Mouse (Mus musculus) forebrain, embryonic 10.5 days (tissue): Measurements from ENCODE around the gene Acadvl. TPM values are rescaled to one million over a fixed set of nuclear protein-coding genes. Genes with fewer than 3 reads are reported as not detected.
"Not testable (repeated sequence)": the region's sequence is repeated elsewhere in the genome, so short reads cannot be mapped to it uniquely, and the experiment has no call there.

Experiments used
- DNase-seq: peaks from one replicate; pipeline ENCODE4 v3.0.0-alpha.2; 2017; ENCODE audit warnings: low spot score; ENCODE audit errors: extremely low spot score
- H3K27ac ChIP-seq: fragments of 300-500 bp; sonication (generic); 2 replicates; pipeline ENCODE4 v1.5.1; 2016; ENCODE audit warnings: mild to moderate bottlenecking
- H3K27me3 ChIP-seq: fragments of 300-500 bp; sonication (generic); 2 replicates; pipeline ENCODE4 v1.6.1; 2016; ENCODE audit warnings: mild to moderate bottlenecking; ENCODE audit not compliant: poor library complexity, severe bottlenecking
- H3K36me3 ChIP-seq: fragments of 300-500 bp; sonication (generic); replicated peaks from 2 replicates; pipeline ENCODE4 v1.6.1; 2016; ENCODE audit warnings: mild to moderate bottlenecking, moderate library complexity
- H3K4me1 ChIP-seq: fragments of 300-500 bp; sonication (generic); 2 replicates; pipeline ENCODE4 v1.6.1; 2016
- H3K4me3 ChIP-seq: fragments of 300-500 bp; sonication (generic); 2 replicates; pipeline ENCODE4 v1.5.1; 2016; ENCODE audit warnings: mild to moderate bottlenecking, moderate library complexity
- H3K9me3 ChIP-seq: fragments of 300-500 bp; sonication (generic); 2 replicates; pipeline ENCODE4 v1.6.1; 2016; ENCODE audit warnings: mild to moderate bottlenecking, moderate library complexity
- WGBS: fragments of 180-500 bp; shearing (Covaris S2); methylation state at CpG from one replicate; pipeline ENCODE4 v1.1.7; 2016; 5-methylcytosine and 5-hydroxymethylcytosine counted together
- polyA plus RNA-seq: library from polyadenylated mRNA; unstranded; fragments of >200 nt; fragmentation: Nextera tagmentation; extraction: Ambion mirVana; gene quantifications from 2 replicates; pipeline ENCODE4 v1.2.1, GENCODE M21; 2016

Acadvl gene
- polyA plus RNA-seq, 1 experiment from 2014 or later, result 44.1 TPM

DNA sequence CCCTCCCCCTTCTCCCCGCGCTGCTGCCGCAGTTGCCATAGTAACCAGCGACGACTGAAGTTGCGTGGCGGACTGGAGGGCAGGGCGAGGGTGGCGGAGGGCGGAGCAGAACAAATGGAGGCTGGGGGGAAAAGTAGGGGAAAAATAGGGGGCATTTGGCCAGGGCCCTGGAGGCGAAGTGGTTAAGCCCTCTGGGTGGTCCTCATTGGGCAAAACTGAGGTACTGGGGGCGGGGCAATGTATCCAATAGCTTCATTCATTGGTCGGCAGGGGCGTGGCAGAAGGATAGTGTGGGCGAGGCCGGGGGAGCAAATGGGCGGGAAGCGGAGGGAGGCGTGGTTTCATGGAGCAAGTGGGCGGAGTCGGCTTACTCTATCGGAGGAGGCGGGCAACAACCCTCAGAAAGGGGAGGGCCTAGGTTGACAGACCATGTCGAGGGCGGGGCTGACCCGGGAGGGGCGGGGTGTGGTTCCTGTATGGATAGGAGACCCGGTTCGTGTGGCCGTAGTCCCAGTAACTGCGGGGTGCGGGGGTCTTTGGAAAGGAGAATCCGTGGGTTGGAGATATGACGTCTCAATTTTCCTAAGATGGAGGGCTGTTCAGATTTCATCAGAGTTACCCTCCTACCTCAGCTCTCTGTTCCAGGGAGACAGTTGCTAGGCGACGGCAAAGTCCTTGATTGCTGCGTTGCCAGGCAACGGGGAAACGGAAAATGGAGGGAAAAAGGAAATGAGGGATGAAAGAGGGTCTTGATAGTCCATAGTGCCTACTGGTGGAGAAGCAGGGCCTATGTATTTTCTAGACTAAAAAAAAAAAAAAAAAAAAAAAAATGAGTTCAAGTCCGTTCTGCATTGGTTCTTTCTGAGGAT, 6.3 kb upstream of the Acadvl start:
- WGBS, result 2% methylated on average over 40 of the region's 40 CpGs
- H3K36me3 ChIP-seq, result no peaks in the 10 kb centered on the region
- H3K4me1 ChIP-seq, result peaks cover 100% of the 10 kb centered on the region
- H3K9me3 ChIP-seq, result no peaks in the 10 kb centered on the region
- peak; percentile 100 for DNase-seq
- no peaks in the 10 kb centered on the region for H3K27me3 ChIP-seq
- peak overlapping the region; percentile 96 for H3K27ac ChIP-seq
- peak overlapping the region; percentile 77 for H3K4me3 ChIP-seq

DNA sequence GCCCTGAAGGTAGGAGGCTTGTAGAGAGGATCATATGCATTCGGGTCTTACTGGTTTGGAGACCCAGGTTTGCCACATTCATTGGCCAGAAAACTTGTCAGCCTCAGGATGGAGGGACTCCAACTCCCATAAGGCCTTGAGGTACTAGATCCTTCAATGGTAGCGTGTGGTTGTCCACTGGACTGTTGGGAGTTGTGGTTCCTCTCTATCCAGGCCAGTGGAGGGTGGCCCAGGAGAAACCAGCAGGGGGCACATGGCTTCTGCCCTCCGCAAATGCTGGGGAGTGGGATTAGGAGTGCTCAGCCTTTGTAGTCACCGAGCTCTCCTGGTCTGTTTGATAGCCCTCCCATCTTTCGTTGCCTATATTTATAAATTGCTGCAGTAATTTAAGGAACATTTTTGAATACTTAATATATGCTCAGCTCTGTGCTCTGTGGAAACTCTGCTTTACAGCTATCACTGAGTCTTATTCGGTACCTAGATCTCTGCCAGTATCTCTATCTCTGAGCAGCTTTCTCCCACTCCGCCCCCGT, 5.6 kb upstream of the Acadvl start:
- DNase-seq, result peak; percentile 80
- no peaks in the 10 kb centered on the region for H3K36me3 ChIP-seq
- peak overlapping the region; percentile 77 for H3K4me3 ChIP-seq
- H3K27me3 ChIP-seq, result no peaks in the 10 kb centered on the region
- under 1% methylated on average over 8 of the region's 8 CpGs for WGBS
- no peaks in the 10 kb centered on the region for H3K9me3 ChIP-seq
- H3K4me1 ChIP-seq, result peaks cover 97% of the 10 kb centered on the region
- H3K27ac ChIP-seq, result peak overlapping the region; percentile 96

DNA sequence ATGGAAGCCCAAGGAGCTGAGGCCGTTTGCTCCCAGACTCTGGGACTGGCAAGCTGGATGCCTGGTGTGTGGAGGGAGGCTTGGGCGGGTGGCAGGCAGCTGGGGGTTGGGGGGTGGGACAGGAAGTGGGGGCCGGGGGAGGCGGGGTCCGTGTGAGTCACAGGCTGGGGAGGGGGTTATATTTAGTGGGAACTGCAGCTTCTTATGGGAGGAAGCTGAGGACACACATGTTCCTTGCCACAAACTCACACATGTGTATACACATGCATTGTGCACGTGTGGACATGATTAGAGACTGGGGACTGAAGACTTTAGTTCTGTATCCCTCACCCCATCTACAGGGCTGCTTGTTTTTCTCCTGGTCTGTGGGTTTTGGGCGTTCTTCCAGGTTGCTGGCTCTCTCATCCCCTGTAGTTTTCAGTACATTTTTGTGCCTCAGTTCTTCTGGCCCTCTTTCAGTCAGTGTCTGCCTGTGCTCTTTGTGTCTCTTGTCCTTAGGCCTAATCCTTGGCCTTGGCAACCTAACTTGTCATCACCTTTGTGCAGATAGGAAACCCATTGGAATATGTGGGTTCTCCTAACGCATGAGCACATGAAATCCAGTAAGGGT, 4.9 kb upstream of the Acadvl start:
- H3K9me3 ChIP-seq, result no peaks in the 10 kb centered on the region
- peak overlapping the region; percentile 96 for H3K27ac ChIP-seq
- peak overlapping the region; percentile 77 for H3K4me3 ChIP-seq
- H3K4me1 ChIP-seq, result peaks cover 97% of the 10 kb centered on the region
- DNase-seq, result no peak
- 14% methylated on average over 8 of the region's 8 CpGs for WGBS
- no peaks in the 10 kb centered on the region for H3K36me3 ChIP-seq
- no peaks in the 10 kb centered on the region for H3K27me3 ChIP-seq

DNA sequence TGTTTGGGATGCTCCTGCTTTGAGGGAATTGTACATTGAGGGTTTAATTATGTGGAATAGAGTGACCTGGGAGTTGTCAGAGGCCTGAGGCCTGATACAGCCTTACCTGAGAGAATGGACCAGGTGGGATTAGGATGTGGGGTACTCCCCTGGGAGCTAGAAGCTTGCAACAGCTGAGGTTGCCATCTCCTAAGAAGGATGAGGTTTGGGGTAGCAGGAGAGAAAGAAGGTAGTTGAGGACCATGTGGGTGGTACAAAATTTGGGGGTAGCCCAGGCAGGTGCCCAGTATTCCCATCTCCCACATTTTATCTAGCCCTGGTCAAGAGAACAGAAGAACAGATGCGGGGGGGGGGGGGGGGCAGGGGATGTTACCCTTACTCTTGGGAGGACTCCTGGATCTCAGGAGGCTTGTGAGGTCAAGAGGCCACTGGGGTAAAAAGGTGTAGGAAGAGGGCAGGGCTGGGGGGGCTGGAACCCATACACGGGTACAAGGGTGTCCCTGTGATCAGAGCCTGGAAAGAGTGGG, 4.3 kb upstream of the Acadvl start:
- Histone ChIP-seq H3K27ac (peak overlapping the region; percentile 96), H3K4me1 (peaks cover 97% of the 10 kb centered on the region)
- 26% methylated on average over 2 of the region's 2 CpGs for WGBS

DNA sequence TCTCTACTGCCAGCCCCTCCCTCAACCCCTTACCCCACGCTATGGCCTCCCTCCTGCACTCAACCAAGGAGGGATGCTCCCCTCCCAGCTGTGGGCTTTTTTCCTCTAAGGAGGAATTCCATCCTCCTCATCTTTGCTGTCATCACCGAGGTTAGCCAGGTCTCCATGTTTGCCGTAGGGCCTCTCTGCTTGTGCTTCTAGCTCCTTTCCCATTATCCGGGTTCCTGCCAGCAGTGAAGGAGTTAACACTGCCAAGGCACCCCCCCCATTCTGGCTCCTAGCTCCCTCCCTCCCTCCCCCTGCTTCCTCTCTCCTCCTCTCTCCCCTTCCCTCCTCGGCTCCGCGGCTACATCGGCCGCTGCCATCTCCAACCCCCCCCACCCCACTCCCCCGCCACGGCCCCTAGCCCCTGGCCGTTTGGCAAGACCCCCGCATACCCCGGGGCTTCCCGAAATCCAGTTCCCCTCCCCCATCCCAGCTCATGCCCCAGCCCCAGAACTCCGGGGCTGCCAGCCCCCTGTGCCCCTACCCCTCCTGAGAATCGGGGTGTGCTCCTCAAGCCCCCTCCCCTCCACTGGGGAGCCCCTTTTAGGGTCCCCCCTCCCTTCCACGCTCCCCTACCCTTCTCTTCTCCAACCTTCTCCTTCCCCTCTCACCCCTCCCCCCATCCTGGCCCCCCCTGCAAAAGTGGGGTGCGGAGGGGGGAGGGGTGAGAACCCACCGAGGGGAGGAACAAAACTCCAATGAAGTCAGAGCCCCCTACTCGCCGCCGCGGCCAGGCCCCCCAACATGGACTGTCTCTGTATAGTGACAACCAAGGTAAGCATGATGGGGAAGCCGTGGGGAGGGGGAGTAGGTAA, 3.1 kb upstream of the Acadvl start:
- peak overlapping the region; percentile 77 for H3K4me3 ChIP-seq
- peaks cover 6% of the 10 kb centered on the region for H3K36me3 ChIP-seq
- H3K4me1 ChIP-seq, result peaks cover 97% of the 10 kb centered on the region
- H3K27ac ChIP-seq, result peak overlapping the region; percentile 96
- H3K9me3 ChIP-seq, result no peaks in the 10 kb centered on the region
- DNase-seq, result peak; percentile 79
- H3K27me3 ChIP-seq, result no peaks in the 10 kb centered on the region
- 1% methylated on average over 25 of the region's 25 CpGs for WGBS

More for the DNA sequence above, 4.3 kb upstream of the Acadvl start:
- H3K9me3 ChIP-seq, result no peaks in the 10 kb centered on the region
- no peak for DNase-seq
- H3K27me3 ChIP-seq, result no peaks in the 10 kb centered on the region
- no peaks in the 10 kb centered on the region for H3K36me3 ChIP-seq
- H3K4me3 ChIP-seq, result peak overlapping the region; percentile 77

DNA sequence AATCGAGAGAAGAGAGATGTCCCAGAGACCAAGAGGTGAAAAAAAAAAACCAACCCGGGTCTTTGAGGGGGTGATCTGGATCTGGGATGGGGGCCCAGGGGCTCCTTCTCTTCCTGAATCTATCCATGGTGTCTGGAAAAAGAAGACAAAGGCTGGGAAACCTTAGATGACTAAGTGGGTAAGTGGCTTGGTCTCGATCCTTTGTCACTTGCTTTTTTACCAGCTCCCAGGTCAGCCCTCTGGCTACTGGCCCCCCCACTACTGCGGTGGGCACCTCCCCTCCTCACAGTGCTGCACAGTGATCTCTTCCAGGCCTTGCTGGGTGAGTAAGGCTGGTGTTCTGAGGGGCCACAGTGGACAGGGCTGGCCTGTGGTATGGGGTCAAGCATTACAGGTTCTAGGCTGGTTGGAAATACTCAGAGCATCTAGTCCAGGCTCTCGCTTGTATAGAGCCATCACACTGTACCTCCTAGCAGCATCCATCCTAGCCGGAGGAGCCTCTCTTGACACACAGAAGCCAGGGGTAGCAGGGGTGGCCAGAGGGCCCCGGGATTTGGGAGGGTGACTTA, 2.1 kb upstream of the Acadvl start:
- Histone ChIP-seq H3K4me3 (peak overlapping the region; percentile 77), H3K27ac (peak overlapping the region; percentile 96), H3K4me1 (peaks cover 86% of the 10 kb centered on the region), H3K36me3 (peaks cover 16% of the 10 kb centered on the region), H3K27me3 (no peaks in the 10 kb centered on the region), H3K9me3 (no peaks in the 10 kb centered on the region)
- 31% methylated on average over 7 of the region's 7 CpGs for WGBS
- no peak for DNase-seq

DNA sequence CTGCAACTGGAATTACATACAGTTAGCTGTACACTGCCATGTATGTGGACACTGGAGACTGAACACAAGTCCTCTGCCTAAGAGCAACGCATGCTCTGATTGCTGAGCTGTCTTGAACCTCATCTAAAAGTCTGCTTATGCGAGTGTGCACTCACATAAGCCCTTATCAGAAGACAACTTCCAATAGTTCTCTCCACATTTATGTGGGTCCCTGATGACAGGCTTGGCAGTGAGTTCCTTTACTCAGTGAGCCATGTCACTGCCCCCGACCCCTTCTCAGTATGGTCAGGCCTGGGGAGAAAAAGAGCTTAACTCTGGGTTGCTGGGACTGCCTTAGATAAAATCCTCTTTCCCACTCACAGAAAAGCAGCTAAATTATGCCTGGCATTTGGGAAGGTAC, 1.5 kb upstream of the Acadvl start, which contains the start of gene Dlg4:
Gene Dlg4 (plus strand): TSS at position 274 of the 400 bp plus-strand sequence.
- Histone ChIP-seq H3K27ac (peak within 1 kb of the TSS; percentile 96), H3K9me3 (no peaks in the 10 kb centered on the region), H3K4me1 (peaks cover 80% of the 10 kb centered on the region), H3K27me3 (no peaks in the 10 kb centered on the region), H3K4me3 (peak within 1 kb of the TSS; percentile 77), H3K36me3 (peaks cover 23% of the 10 kb centered on the region)
- DNase-seq, result no peak
- 73% methylated on average over 3 of the region's 3 CpGs for WGBS

DNA sequence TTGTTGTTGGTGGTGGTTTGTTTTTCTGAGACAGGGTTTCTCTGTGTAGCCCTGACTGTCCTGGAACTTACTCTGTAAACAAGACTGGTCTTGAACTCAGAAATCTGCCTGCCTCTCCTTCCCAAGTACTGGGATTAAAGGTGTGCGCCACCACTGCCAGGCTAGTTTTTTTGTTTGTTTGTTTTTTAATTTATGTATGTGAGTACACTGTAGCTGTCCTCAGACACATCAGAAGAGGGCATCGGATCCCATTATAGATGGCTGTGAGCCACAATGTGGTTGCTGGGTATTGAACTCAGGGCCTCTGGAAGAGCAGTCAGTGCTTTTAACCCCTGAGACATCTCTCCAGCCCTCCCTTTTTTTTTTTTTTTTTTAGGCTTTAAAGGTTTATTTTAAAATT, 966 bp upstream of the Acadvl start:
- not testable (repeated sequence) for H3K4me3 ChIP-seq, H3K27me3 ChIP-seq, H3K9me3 ChIP-seq, DNase-seq, H3K27ac ChIP-seq
- peaks cover 75% of the 10 kb centered on the region for H3K4me1 ChIP-seq
- H3K36me3 ChIP-seq, result peaks cover 28% of the 10 kb centered on the region
- WGBS, result 79% methylated on average over 2 of the region's 2 CpGs

DNA sequence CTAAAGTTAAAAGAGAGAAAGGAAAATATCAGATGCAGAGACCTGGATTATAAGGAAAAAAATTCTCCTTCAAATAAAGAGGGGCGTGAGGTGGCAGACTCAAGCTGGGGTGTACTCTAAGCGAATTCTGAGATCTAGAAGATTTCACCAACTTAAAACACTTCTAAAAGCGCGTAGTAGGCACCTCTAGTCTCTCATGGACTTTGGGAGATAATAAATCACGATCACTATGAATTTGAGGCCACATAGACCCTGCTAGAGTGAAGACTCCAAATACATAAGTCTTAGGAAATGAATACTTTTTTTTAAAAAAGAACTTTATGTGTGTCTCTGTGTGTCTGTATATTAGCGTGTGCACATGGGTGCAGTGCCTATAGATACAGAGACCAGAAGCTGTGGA, 466 bp upstream of the Acadvl start:
- Histone ChIP-seq H3K36me3 (peaks cover 33% of the 10 kb centered on the region), H3K27me3 (no peaks in the 10 kb centered on the region), H3K27ac (0 out of 2 replicates have a peak overlapping the region, but pooled peaks have one; percentile 85), H3K9me3 (no peaks in the 10 kb centered on the region), H3K4me1 (peaks cover 70% of the 10 kb centered on the region), H3K4me3 (peak overlapping the region; percentile 65)
- WGBS, result 67% methylated on average over 6 of the region's 6 CpGs
- DNase-seq, result no peak

DNA sequence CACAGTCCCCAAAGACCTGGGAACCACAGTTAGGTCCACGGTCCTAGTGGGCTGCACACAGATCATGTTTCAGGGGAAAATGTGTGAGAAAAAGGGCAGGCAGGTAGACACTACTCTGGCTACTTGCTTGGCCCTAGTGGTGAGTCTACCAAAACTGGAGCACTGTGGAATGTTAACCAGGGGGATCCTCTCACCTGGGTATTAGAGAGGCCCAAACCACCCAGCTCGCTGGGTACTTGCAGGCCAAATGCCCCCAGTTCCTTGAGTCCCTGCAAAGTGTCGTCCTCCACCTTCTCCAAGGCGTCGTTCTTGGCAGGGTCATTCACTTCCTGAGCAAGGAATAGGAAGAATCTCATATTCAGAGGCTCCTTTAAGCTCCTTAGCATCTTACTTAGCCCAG, 1.2 kb downstream of the Acadvl start:
- Histone ChIP-seq H3K27ac (no peak overlapping the region), H3K4me1 (peaks cover 54% of the 10 kb centered on the region), H3K27me3 (no peaks in the 10 kb centered on the region), H3K4me3 (peak overlapping the region; percentile 65; the same call in 1 of the 2 replicates), H3K36me3 (peaks cover 49% of the 10 kb centered on the region), H3K9me3 (no peaks in the 10 kb centered on the region)
- WGBS, result 65% methylated on average over 5 of the region's 5 CpGs
- no peak for DNase-seq

DNA sequence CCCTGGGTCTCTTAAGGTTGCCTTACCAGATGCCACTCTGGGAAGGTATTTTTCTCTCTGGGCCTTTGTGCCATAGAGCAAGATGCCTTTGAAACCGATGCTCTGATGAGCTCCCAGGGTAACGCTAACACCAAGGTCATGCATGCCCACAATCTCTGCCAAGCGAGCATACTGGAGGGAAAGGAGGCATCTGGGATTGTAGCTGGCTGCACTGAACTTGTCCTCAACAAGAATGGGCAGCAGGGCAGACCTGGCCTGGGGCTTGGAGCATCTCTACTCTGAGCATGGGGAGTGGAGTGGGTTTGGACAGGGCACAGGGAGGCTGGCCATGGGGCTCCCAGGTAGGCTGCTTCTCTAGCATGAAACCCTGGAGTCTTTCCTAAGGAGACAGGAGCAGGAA, 1.8 kb downstream of the Acadvl start:
- peaks cover 47% of the 10 kb centered on the region for H3K4me1 ChIP-seq
- peaks cover 55% of the 10 kb centered on the region for H3K36me3 ChIP-seq
- DNase-seq, result no peak
- H3K4me3 ChIP-seq, result no peak overlapping the region; the same call in 1 of the 2 replicates
- H3K27me3 ChIP-seq, result no peaks in the 10 kb centered on the region
- H3K27ac ChIP-seq, result no peak overlapping the region
- no peaks in the 10 kb centered on the region for H3K9me3 ChIP-seq
- 92% methylated on average over 3 of the region's 3 CpGs for WGBS

DNA sequence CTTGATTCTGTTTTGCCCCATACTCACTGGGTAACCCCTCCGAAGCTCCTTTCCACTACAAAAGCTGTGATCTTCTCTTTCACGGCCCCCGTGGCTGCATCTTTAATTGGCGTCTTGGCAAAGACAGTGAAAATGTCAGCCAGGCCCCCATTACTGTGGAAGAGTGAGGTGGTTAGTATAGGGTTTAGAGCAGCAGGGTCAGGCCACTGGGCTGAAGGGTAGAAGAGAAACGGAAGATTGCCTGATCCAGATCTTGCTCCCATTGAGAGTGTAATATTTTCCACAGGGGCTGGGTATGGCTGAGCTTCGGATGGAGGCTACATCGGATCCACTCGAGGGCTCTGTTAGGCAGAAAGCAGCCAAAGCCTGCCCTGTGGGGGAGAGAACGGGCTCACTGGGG, 2.3 kb downstream of the Acadvl start:
- Histone ChIP-seq H3K9me3 (no peaks in the 10 kb centered on the region), H3K4me3 (no peak overlapping the region), H3K4me1 (peaks cover 42% of the 10 kb centered on the region), H3K27ac (no peak overlapping the region), H3K36me3 (peaks cover 60% of the 10 kb centered on the region), H3K27me3 (no peaks in the 10 kb centered on the region)
- no peak for DNase-seq
- WGBS, result 93% methylated on average over 9 of the region's 9 CpGs
